15 mouse cellular contexts compared by ENCODE assay signal in genomic region chr6:34606407-34606806, GRCm38 (mm10). TPM values are rescaled to one million over a fixed set of nuclear protein-coding genes. Genes with fewer than 3 reads are reported as not detected.
DNase-seq lines count a peak whose midpoint lies in the region; ATAC-seq lines count a peak whose summit lies in the region.
"Had no signal": no experiment of that assay in that cellular context is flagged by ENCODE, and none has a peak within 500 bp of the region (broad histone marks: within the 10 kb centered on the region; RNA-seq: fewer than 3 reads in every experiment).

No protein-coding gene starts in this region.

- no peaks in the 10 kb centered on the region for H3K27me3 ChIP-seq in kidney, embryonic 14.5 days (ENCODE audit: control insufficient read depth, insufficient read depth, low read length)
- H3K27me3 ChIP-seq in embryonic facial prominence, embryonic 10.5 days (replicated peaks; ENCODE audit: low read depth, poor library complexity, severe bottlenecking), result no peaks in the 10 kb centered on the region
- no peaks in the 10 kb centered on the region for H3K27me3 ChIP-seq in intestine, embryonic 16.5 days (replicated peaks; ENCODE audit: control insufficient read depth, insufficient read depth, low read length)
- H3K27me3 ChIP-seq: CH12.LX; neural tube, embryonic 12.5 days; Patski had no signal

- H3K27ac ChIP-seq in kidney, embryonic 14.5 days (ENCODE audit: low read depth, low read length), result peak overlapping the region; percentile 67
- H3K27ac ChIP-seq in embryonic facial prominence, embryonic 10.5 days (replicated peaks), result no peak overlapping the region
- peak overlapping the region; percentile 75 for H3K27ac ChIP-seq in intestine, embryonic 16.5 days (ENCODE audit: low read length)
- H3K27ac ChIP-seq: macrophage; neural tube, embryonic 12.5 days had no signal

- 53% methylated on average over 4 of the region's 4 CpGs for WGBS in kidney, embryonic 14.5 days
- 63% methylated on average over 4 of the region's 4 CpGs for WGBS in embryonic facial prominence, embryonic 10.5 days
- WGBS in intestine, embryonic 16.5 days, result 35% methylated on average over 4 of the region's 4 CpGs

- no peak for ATAC-seq in kidney, embryonic 14.5 days (ENCODE audit: low FRiP score, low TSS enrichment)
- ATAC-seq in intestine, embryonic 16.5 days, result no peak
- ATAC-seq: forebrain, embryonic 14.5 days; midbrain, embryonic 16.5 days; Patski had no signal

- no peaks in the 10 kb centered on the region for H3K9me3 ChIP-seq in kidney, embryonic 14.5 days (ENCODE audit: control insufficient read depth, low read length)
- no peaks in the 10 kb centered on the region for H3K9me3 ChIP-seq in embryonic facial prominence, embryonic 10.5 days
- H3K9me3 ChIP-seq in intestine, embryonic 16.5 days (ENCODE audit: control insufficient read depth, low read length), result no peaks in the 10 kb centered on the region
- H3K9me3 ChIP-seq: neural tube, embryonic 12.5 days had no signal

- no peaks in the 10 kb centered on the region for H3K36me3 ChIP-seq in kidney, embryonic 14.5 days (ENCODE audit: control insufficient read depth, insufficient read depth, low read length)
- no peaks in the 10 kb centered on the region for H3K36me3 ChIP-seq in embryonic facial prominence, embryonic 10.5 days (replicated peaks)
- no peaks in the 10 kb centered on the region for H3K36me3 ChIP-seq in intestine, embryonic 16.5 days (ENCODE audit: control insufficient read depth, insufficient read depth, low read length)
- H3K36me3 ChIP-seq: neural tube, embryonic 12.5 days had no signal

- DNase-seq in kidney, postnatal 36 days, result no peak
- peak; percentile 39 for DNase-seq in 3T3-L1 (ENCODE audit: low read depth, low spot score)
- peak; percentile 5 for DNase-seq in embryonic facial prominence, embryonic 10.5 days (ENCODE audit: low spot score)
- no peak for DNase-seq in layer of hippocampus, postnatal 25 days (ENCODE audit: extremely low spot score in 1 of 2, low spot score in 1 of 2)
- DNase-seq in testis, postnatal 14 days (ENCODE audit: low spot score), result no peak
- DNase-seq: cerebellum, adult 2 months; embryo, embryonic 11 days had no signal

- H3K4me3 ChIP-seq in kidney, embryonic 14.5 days (ENCODE audit: low read length), result no peak overlapping the region
- H3K4me3 ChIP-seq in embryonic facial prominence, embryonic 10.5 days, result no peak overlapping the region
- no peak overlapping the region for H3K4me3 ChIP-seq in intestine, embryonic 16.5 days (ENCODE audit: low read length)
- H3K4me3 ChIP-seq: neural tube, embryonic 12.5 days had no signal

- no peak overlapping the region for H3K4me2 ChIP-seq in kidney, embryonic 14.5 days (replicated peaks; ENCODE audit: low read depth, low read length)
- H3K4me2 ChIP-seq in intestine, embryonic 16.5 days (ENCODE audit: low read depth, low read length), result no peak overlapping the region
- H3K4me2 ChIP-seq: neural tube, embryonic 12.5 days had no signal

- peaks cover 30% of the 10 kb centered on the region; the same call in 1 of the 2 replicates for H3K4me1 ChIP-seq in kidney, embryonic 14.5 days (ENCODE audit: control insufficient read depth, insufficient read depth, low read length)
- peaks cover 60% of the 10 kb centered on the region for H3K4me1 ChIP-seq in embryonic facial prominence, embryonic 10.5 days
- H3K4me1 ChIP-seq in intestine, embryonic 16.5 days (ENCODE audit: control insufficient read depth, insufficient read depth, low read length), result peaks cover 40% of the 10 kb centered on the region

- H3K9ac ChIP-seq in kidney, embryonic 14.5 days (ENCODE audit: low read depth, low read length), result no peak overlapping the region
- no peak overlapping the region for H3K9ac ChIP-seq in intestine, embryonic 16.5 days (ENCODE audit: low read depth, low read length)
- H3K9ac ChIP-seq: neural tube, embryonic 12.5 days had no signal

RNA-seq across cellular contexts. Expression of gene Cald1, which starts 8.1 kb away (rescaled TPM):
- 165 and 193 TPM in 2 replicates for polyA plus RNA-seq in kidney, embryonic 14.5 days (2014; fragmentation: Nextera tagmentation; extraction: Ambion mirVana)
- polyA plus RNA-seq in embryonic facial prominence, embryonic 10.5 days (2016; fragmentation: Nextera tagmentation; extraction: Ambion mirVana), result 189 and 232 TPM in 2 replicates
- 283 and 336 TPM in 2 replicates for polyA plus RNA-seq in intestine, embryonic 16.5 days (2015; fragmentation: Nextera tagmentation; extraction: Ambion mirVana)
- total RNA-seq in layer of hippocampus, postnatal 25 days (2021), result 10 to 100 TPM; 25.4 to 34.4 TPM

Comparison
In these comparisons a context has a peak if more than half of its experiments do, and no peak if none do; other contexts are left out.
1. DNase-seq: peak in 3T3-L1 (single experiment) and embryonic facial prominence, embryonic 10.5 days (single experiment); none in kidney, postnatal 36 days (0 of 2), layer of hippocampus, postnatal 25 days (0 of 2) and testis, postnatal 14 days (single experiment).